ENCODE assay signal across 19 mouse cellular contexts in genomic region chr2:125734741-125735140, GRCm38 (mm10).
"Had no signal": no experiment of that assay in that cellular context is flagged by ENCODE, and none has a peak within 500 bp of the region (broad histone marks: within the 10 kb centered on the region; RNA-seq: fewer than 3 reads in every experiment).

No protein-coding gene starts in this region.

- H3K36me3 ChIP-seq: stomach, embryonic 15.5 days had no signal

- H3K9me3 ChIP-seq: liver, embryonic 13.5 days; liver, embryonic 15.5 days; lung, embryonic 15.5 days; midbrain, embryonic 10.5 days; midbrain, embryonic 12.5 days; neural tube, embryonic 12.5 days; stomach, embryonic 15.5 days had no signal

- H3K27ac ChIP-seq: liver, embryonic 13.5 days; liver, embryonic 15.5 days; lung, embryonic 15.5 days; midbrain, embryonic 10.5 days; midbrain, embryonic 12.5 days; neural tube, embryonic 12.5 days; stomach, embryonic 15.5 days; stomach, postnatal 0 days had no signal

- ATAC-seq: liver, postnatal 0 days; lung, postnatal 0 days; midbrain, embryonic 16.5 days had no signal

- DNase-seq: liver, embryonic 13.5 days; liver, postnatal 0 days; lung, adult 2 months; lung, postnatal 14 days; lung, postnatal 4 days; midbrain, embryonic 14.5 days; right cerebral cortex, postnatal 25 days; right cerebral cortex, postnatal 4 days; thymus, adult 2 months; thymus, postnatal 36 days had no signal

- H3K27me3 ChIP-seq: lung, embryonic 15.5 days; neural tube, embryonic 12.5 days; stomach, embryonic 15.5 days had no signal

- H3K9ac ChIP-seq: liver, embryonic 13.5 days; liver, embryonic 15.5 days; liver, postnatal 0 days; lung, embryonic 15.5 days; midbrain, embryonic 12.5 days; neural tube, embryonic 12.5 days; stomach, embryonic 15.5 days had no signal

- H3K4me3 ChIP-seq: liver, embryonic 13.5 days; liver, embryonic 15.5 days; lung, embryonic 15.5 days; midbrain, embryonic 10.5 days; midbrain, embryonic 12.5 days; neural tube, embryonic 12.5 days; stomach, embryonic 15.5 days had no signal

- H3K4me2 ChIP-seq: liver, embryonic 13.5 days; liver, embryonic 15.5 days; lung, embryonic 15.5 days; midbrain, embryonic 12.5 days; neural tube, embryonic 12.5 days; stomach, embryonic 15.5 days had no signal
